Comparison of ENCODE assay signal across 13 mouse cellular contexts in the genomic region with DNA sequence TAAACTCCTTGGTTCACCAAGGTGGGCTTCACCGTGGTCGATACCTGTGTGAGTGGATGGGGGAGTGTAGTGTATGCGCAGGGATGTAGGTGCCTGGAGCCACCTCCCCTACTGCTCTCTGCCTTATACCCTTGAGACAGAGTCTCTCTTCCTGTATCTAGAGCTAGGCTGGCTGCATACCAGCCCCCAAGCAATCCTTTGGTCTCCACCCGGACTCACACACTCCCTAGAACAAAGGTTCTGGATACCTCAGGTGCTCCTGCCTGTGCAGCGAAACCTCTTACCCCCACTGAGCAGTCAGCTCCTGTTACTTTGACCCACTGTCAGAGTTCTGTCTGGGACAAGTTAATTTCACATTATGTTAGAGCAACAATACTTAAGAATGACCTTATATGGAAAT. TPM values are rescaled to one million over a fixed set of nuclear protein-coding genes. Genes with fewer than 3 reads are reported as not detected.
A peak's percentile ranks its signal among the peaks of the same experiment; 100 is the strongest.
DNase-seq lines count a peak whose midpoint lies in the region; ATAC-seq and TF ChIP-seq lines count a peak whose summit lies in the region.
"Had no signal": no experiment of that assay in that cellular context is flagged by ENCODE, and none has a peak within 500 bp of the region (broad histone marks: within the 10 kb centered on the region; RNA-seq: fewer than 3 reads in every experiment).

No protein-coding gene starts in this region.

- no peaks in the 10 kb centered on the region for H3K9me3 ChIP-seq in forebrain, embryonic 13.5 days (replicated peaks)
- no peaks in the 10 kb centered on the region for H3K9me3 ChIP-seq in forebrain, embryonic 11.5 days (ENCODE audit: control insufficient read depth, low read length)
- no peaks in the 10 kb centered on the region for H3K9me3 ChIP-seq in limb, embryonic 15.5 days
- H3K9me3 ChIP-seq: midbrain, embryonic 12.5 days had no signal

- TF ChIP-seq CTCF in kidney, adult 2 months (conservative IDR thresholded peaks at IDR 0.05; ENCODE audit: insufficient read depth, insufficient read length, low read depth, low read length) = no peak

- no peaks in the 10 kb centered on the region for H3K27me3 ChIP-seq in forebrain, embryonic 13.5 days
- H3K27me3 ChIP-seq in forebrain, embryonic 11.5 days (ENCODE audit: control insufficient read depth, insufficient read depth, low read length) = no peaks in the 10 kb centered on the region
- H3K27me3 ChIP-seq in kidney, adult 2 months (replicated peaks; ENCODE audit: control insufficient read depth, insufficient read depth, low read length) = no peaks in the 10 kb centered on the region
- no peaks in the 10 kb centered on the region for H3K27me3 ChIP-seq in limb, embryonic 15.5 days

- no peaks in the 10 kb centered on the region for H3K36me3 ChIP-seq in forebrain, embryonic 13.5 days (ENCODE audit: poor library complexity, severe bottlenecking)
- no peaks in the 10 kb centered on the region for H3K36me3 ChIP-seq in forebrain, embryonic 11.5 days (ENCODE audit: control insufficient read depth, insufficient read depth, low read length)
- H3K36me3 ChIP-seq in kidney, adult 2 months (ENCODE audit: control insufficient read depth, insufficient read depth, low read length) = no peaks in the 10 kb centered on the region
- H3K36me3 ChIP-seq in limb, embryonic 15.5 days = no peaks in the 10 kb centered on the region
- H3K36me3 ChIP-seq: midbrain, embryonic 12.5 days had no signal

- H3K4me3 ChIP-seq in forebrain, embryonic 13.5 days = no peak overlapping the region
- no peak overlapping the region for H3K4me3 ChIP-seq in forebrain, embryonic 11.5 days (ENCODE audit: low read depth, low read length)
- no peak overlapping the region for H3K4me3 ChIP-seq in kidney, adult 2 months (ENCODE audit: insufficient read depth, low read depth, low read length)
- no peak overlapping the region for H3K4me3 ChIP-seq in limb, embryonic 15.5 days
- H3K4me3 ChIP-seq: left cerebral cortex, adult 2 months; midbrain, embryonic 12.5 days had no signal

- TF ChIP-seq POLR2A in kidney, adult 2 months (IDR thresholded peaks at IDR 0.05; ENCODE audit: low read depth, low read length) = no peak

- ATAC-seq in forebrain, embryonic 13.5 days = no peak
- ATAC-seq in forebrain, embryonic 11.5 days (replicated peaks; ENCODE audit: low FRiP score) = no peak
- ATAC-seq in limb, embryonic 15.5 days (ENCODE audit: insufficient number of reproducible peaks, low FRiP score, low TSS enrichment, low read depth) = no peak
- no peak for ATAC-seq in erythroblast, adult 5-6 weeks (replicated peaks; ENCODE audit: low FRiP score, poor library complexity, severe bottlenecking)
- ATAC-seq: liver, postnatal 0 days had no signal

- H3K9ac ChIP-seq in forebrain, embryonic 13.5 days = 0 out of 2 replicates have a peak overlapping the region, but pooled peaks have one; percentile 55
- H3K9ac ChIP-seq in forebrain, embryonic 11.5 days (ENCODE audit: low read length) = no peak overlapping the region
- no peak overlapping the region for H3K9ac ChIP-seq in limb, embryonic 15.5 days
- H3K9ac ChIP-seq: liver, postnatal 0 days had no signal

- H3K27ac ChIP-seq in forebrain, embryonic 13.5 days = peak overlapping the region; percentile 2
- H3K27ac ChIP-seq in forebrain, embryonic 11.5 days (ENCODE audit: low read depth, low read length) = no peak overlapping the region
- H3K27ac ChIP-seq in kidney, adult 2 months (ENCODE audit: insufficient read depth, low read depth, low read length) = peak overlapping the region; percentile 82
- 0 out of 2 replicates have a peak overlapping the region, but pooled peaks have one; percentile 2 for H3K27ac ChIP-seq in limb, embryonic 15.5 days
- H3K27ac ChIP-seq: kidney, postnatal 0 days; left cerebral cortex, adult 2 months had no signal

- 77% methylated on average over 5 of the region's 5 CpGs for WGBS in forebrain, embryonic 13.5 days
- 70% methylated on average over 5 of the region's 5 CpGs for WGBS in forebrain, embryonic 11.5 days
- WGBS in kidney, adult 2 months = 54% methylated on average over 5 of the region's 5 CpGs
- WGBS in limb, embryonic 15.5 days = 67% methylated on average over 5 of the region's 5 CpGs

- H3K4me1 ChIP-seq in forebrain, embryonic 13.5 days = peaks cover 31% of the 10 kb centered on the region
- H3K4me1 ChIP-seq in forebrain, embryonic 11.5 days (replicated peaks; ENCODE audit: control insufficient read depth, insufficient read depth, low read length) = peaks cover 18% of the 10 kb centered on the region
- H3K4me1 ChIP-seq in kidney, adult 2 months (ENCODE audit: control insufficient read depth, insufficient read depth, low read length) = peaks cover 26% of the 10 kb centered on the region
- H3K4me1 ChIP-seq in limb, embryonic 15.5 days = peaks cover 42% of the 10 kb centered on the region

- H3K4me2 ChIP-seq in forebrain, embryonic 13.5 days = no peak overlapping the region
- no peak overlapping the region for H3K4me2 ChIP-seq in forebrain, embryonic 11.5 days (ENCODE audit: low read depth, low read length, severe bottlenecking)
- H3K4me2 ChIP-seq in limb, embryonic 15.5 days = no peak overlapping the region
- H3K4me2 ChIP-seq: midbrain, embryonic 12.5 days had no signal

- no peak for DNase-seq in forebrain, embryonic 11.5 days (ENCODE audit: low spot score)
- DNase-seq in R1 (ENCODE audit: low read depth, low spot score) = peak; percentile 77
- peak; percentile 90 for DNase-seq in kidney, adult 2 months
- no peak for DNase-seq in lung, postnatal 14 days
- DNase-seq in embryo, embryonic 10 days (ENCODE audit: low spot score) = no peak
- DNase-seq: embryo, embryonic 11 days; liver, postnatal 0 days had no signal

RNA-seq across cellular contexts. Expression of a gene that starts 8.2 kb away (rescaled TPM):
- polyA plus RNA-seq in forebrain, embryonic 13.5 days (2015; fragmentation: Nextera tagmentation; extraction: Ambion mirVana) = 34.7 and 35.9 TPM in 2 replicates
- 55.2 and 55.7 TPM in 2 replicates for polyA plus RNA-seq in forebrain, embryonic 11.5 days (2014; fragmentation: Nextera tagmentation; extraction: Ambion mirVana)
- polyA plus RNA-seq in kidney, adult 2 months (2012; rRNA removed) = 32.1 and 40.8 TPM in 2 replicates
- polyA plus RNA-seq in limb, embryonic 15.5 days (2015; fragmentation: Nextera tagmentation; extraction: Ambion mirVana) = 25.1 and 32.0 TPM in 2 replicates
- 5.4 and 7.9 TPM in 2 replicates for total RNA-seq in erythroblast, adult 5-6 weeks (2015; ENCODE audit: low replicate concordance)
- 5.0 and 6.0 TPM in 2 replicates for total RNA-seq in erythroblast, adult 5-6 weeks (2017; ENCODE audit: low replicate concordance)

Comparison
In these comparisons a context has a peak if more than half of its experiments do, and no peak if none do; other contexts are left out.
1. DNase-seq: peak in R1 (single experiment) and kidney, adult 2 months (single experiment); none in forebrain, embryonic 11.5 days (single experiment), lung, postnatal 14 days (single experiment) and embryo, embryonic 10 days (single experiment).